Comparison of ENCODE assay signal across 8 mouse cellular contexts in the genomic region with DNA sequence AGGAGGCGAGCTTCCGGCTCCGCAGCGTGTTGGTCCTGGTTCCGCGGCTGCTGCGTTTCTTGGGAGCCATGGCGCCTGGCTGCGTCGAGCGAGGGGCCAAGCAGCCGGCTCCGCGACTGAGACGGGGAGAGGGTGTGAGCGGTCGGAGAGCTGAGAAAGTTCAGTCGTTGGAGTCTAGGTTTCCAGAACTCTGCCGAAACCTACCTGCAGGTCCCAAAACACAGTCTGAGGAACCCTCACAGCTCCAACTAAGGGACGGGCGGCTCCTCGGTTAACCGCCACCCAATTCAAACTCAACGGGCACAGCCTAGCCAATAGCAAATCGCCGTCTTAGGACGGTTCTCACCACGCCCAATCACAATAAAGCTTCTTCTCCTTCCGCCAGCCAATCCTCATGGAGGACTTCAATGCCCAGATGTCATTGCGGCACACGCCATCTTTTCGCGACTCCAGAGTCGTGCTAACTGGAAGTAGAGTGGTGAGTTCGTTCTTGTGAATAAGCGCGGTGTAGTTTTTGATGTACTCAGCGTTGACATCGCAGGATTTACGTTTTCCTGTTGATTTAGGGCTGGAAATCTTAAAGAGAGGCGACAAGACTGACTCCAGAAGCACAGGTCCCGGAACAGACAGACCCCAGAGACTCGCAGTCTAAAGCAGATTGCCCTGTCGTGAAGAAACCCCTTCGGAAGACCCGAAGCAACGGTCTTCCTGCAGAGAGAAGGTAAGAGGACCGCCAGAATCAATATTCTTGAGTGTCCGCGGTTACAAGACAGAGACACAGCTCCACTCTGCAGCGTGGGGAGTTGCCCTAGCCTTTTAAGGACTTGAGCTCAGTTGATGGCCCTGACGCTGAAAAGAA. TPM values are rescaled to one million over a fixed set of nuclear protein-coding genes. Genes with fewer than 3 reads are reported as not detected.
A peak's percentile ranks its signal among the peaks of the same experiment; 100 is the strongest.
DNase-seq lines count a peak whose midpoint lies in the region; ATAC-seq and TF ChIP-seq lines count a peak whose summit lies in the region.

A gene (plus strand): TSS at position 436 of the 859 bp plus-strand sequence.

- TF ChIP-seq EP300 in liver, embryonic 14.5 days (IDR thresholded peaks at IDR 0.05; ENCODE audit: low read depth): peak; percentile 49
- peak; percentile 62 for TF ChIP-seq EP300 in stomach, postnatal 0 days (optimal IDR thresholded peaks at IDR 0.05)

- peak; percentile 100 for ATAC-seq in heart, embryonic 15.5 days (replicated peaks; ENCODE audit: insufficient number of reproducible peaks, insufficient read depth, low FRiP score, low read depth)
- peak; percentile 99 for ATAC-seq in liver, embryonic 14.5 days (ENCODE audit: insufficient read depth)
- ATAC-seq in neural tube, embryonic 11.5 days (ENCODE audit: insufficient read depth, low FRiP score, low TSS enrichment): peak; percentile 98
- ATAC-seq in stomach, postnatal 0 days (ENCODE audit: low FRiP score, low TSS enrichment): peak; percentile 99

- TF ChIP-seq CTCF in liver, embryonic 14.5 days (IDR thresholded peaks at IDR 0.05; ENCODE audit: low read depth): no peak
- no peak for TF ChIP-seq CTCF in stomach, postnatal 0 days (IDR thresholded peaks at IDR 0.05; ENCODE audit: low read depth)

- H3K27me3 ChIP-seq in forebrain, embryonic 10.5 days (ENCODE audit: poor library complexity, severe bottlenecking): no peaks in the 10 kb centered on the region
- H3K27me3 ChIP-seq in heart, embryonic 15.5 days: no peaks in the 10 kb centered on the region
- H3K27me3 ChIP-seq in liver, embryonic 14.5 days (ENCODE audit: control insufficient read depth, insufficient read depth, low read length): no peaks in the 10 kb centered on the region
- H3K27me3 ChIP-seq in neural tube, embryonic 11.5 days (ENCODE audit: control insufficient read depth, insufficient read depth, low read length): no peaks in the 10 kb centered on the region
- no peaks in the 10 kb centered on the region for H3K27me3 ChIP-seq in stomach, postnatal 0 days (ENCODE audit: control insufficient read depth, insufficient read depth, low read length)

- H3K9me3 ChIP-seq in forebrain, embryonic 10.5 days: no peaks in the 10 kb centered on the region
- H3K9me3 ChIP-seq in heart, embryonic 15.5 days (replicated peaks): no peaks in the 10 kb centered on the region
- no peaks in the 10 kb centered on the region for H3K9me3 ChIP-seq in liver, embryonic 14.5 days (ENCODE audit: control insufficient read depth, low read length)
- H3K9me3 ChIP-seq in neural tube, embryonic 11.5 days (ENCODE audit: control insufficient read depth, low read length): no peaks in the 10 kb centered on the region
- no peaks in the 10 kb centered on the region for H3K9me3 ChIP-seq in stomach, postnatal 0 days (ENCODE audit: control insufficient read depth, low read length)

- peak; percentile 89 to 94 for DNase-seq in CD8-positive naive resting alpha-beta T cell, adult 2 months (ENCODE audit: low read depth in 2 of 2, low spot score in 2 of 2)
- DNase-seq in c-Kit-positive CD71-negative TER-119-negative erythroid progenitor cells, embryonic 14.5 days (ENCODE audit: low read depth): peak; percentile 96
- peak; percentile 93 for DNase-seq in forebrain, embryonic 10.5 days (ENCODE audit: extremely low spot score, low spot score)
- DNase-seq in kidney, postnatal 25 days: peak; percentile 97
- peak; percentile 96 to 97 (median 96) for DNase-seq in liver, embryonic 14.5 days (ENCODE audit: low read depth in 3 of 3, low spot score in 3 of 3)
- DNase-seq in neural tube, embryonic 11.5 days (ENCODE audit: low spot score): peak; percentile 94
- peak; percentile 95 for DNase-seq in stomach, postnatal 0 days (ENCODE audit: low spot score)

- H3K27ac ChIP-seq in forebrain, embryonic 10.5 days: peak within 1 kb of the TSS; percentile 94
- peak within 1 kb of the TSS; percentile 53 for H3K27ac ChIP-seq in heart, embryonic 15.5 days
- H3K27ac ChIP-seq in liver, embryonic 14.5 days: peak within 1 kb of the TSS; percentile 58
- H3K27ac ChIP-seq in neural tube, embryonic 11.5 days (ENCODE audit: low read depth, low read length): no peak within 1 kb of the TSS
- H3K27ac ChIP-seq in stomach, postnatal 0 days (replicated peaks): no peak within 1 kb of the TSS

- peak within 1 kb of the TSS; percentile 93 for H3K4me3 ChIP-seq in forebrain, embryonic 10.5 days
- H3K4me3 ChIP-seq in heart, embryonic 15.5 days: peak within 1 kb of the TSS; percentile 73
- H3K4me3 ChIP-seq in liver, embryonic 14.5 days (ENCODE audit: insufficient read depth in 1 of 2, low read depth in 2 of 2, low read length in 2 of 2): peak within 1 kb of the TSS; percentile 88 to 98
- peak within 1 kb of the TSS; percentile 89 for H3K4me3 ChIP-seq in neural tube, embryonic 11.5 days (ENCODE audit: low read depth, low read length)
- peak within 1 kb of the TSS; percentile 89 for H3K4me3 ChIP-seq in stomach, postnatal 0 days (ENCODE audit: low read depth, low read length)

- peak within 1 kb of the TSS; percentile 74 for H3K4me2 ChIP-seq in heart, embryonic 15.5 days
- peak within 1 kb of the TSS; percentile 93 for H3K4me2 ChIP-seq in liver, embryonic 14.5 days (ENCODE audit: low read depth)
- H3K4me2 ChIP-seq in neural tube, embryonic 11.5 days (ENCODE audit: low read depth): peak within 1 kb of the TSS; percentile 71
- peak within 1 kb of the TSS; percentile 95 for H3K4me2 ChIP-seq in stomach, postnatal 0 days (replicated peaks; ENCODE audit: low read depth)

- peak within 1 kb of the TSS; percentile 79 for H3K9ac ChIP-seq in heart, embryonic 15.5 days
- H3K9ac ChIP-seq in liver, embryonic 14.5 days (replicated peaks): peak within 1 kb of the TSS; percentile 95
- peak within 1 kb of the TSS; percentile 81 for H3K9ac ChIP-seq in neural tube, embryonic 11.5 days (ENCODE audit: low read length)
- H3K9ac ChIP-seq in stomach, postnatal 0 days (ENCODE audit: low read length): peak within 1 kb of the TSS; percentile 76

- H3K36me3 ChIP-seq in forebrain, embryonic 10.5 days (replicated peaks): peaks cover 42% of the 10 kb centered on the region
- H3K36me3 ChIP-seq in heart, embryonic 15.5 days: peaks cover 8% of the 10 kb centered on the region; the same call in 1 of the 2 replicates
- H3K36me3 ChIP-seq in liver, embryonic 14.5 days (replicated peaks; ENCODE audit: control insufficient read depth, insufficient read depth, low read depth): peaks cover 7% of the 10 kb centered on the region
- H3K36me3 ChIP-seq in neural tube, embryonic 11.5 days (ENCODE audit: control insufficient read depth, insufficient read depth, low read length): no peaks in the 10 kb centered on the region; the same call in 1 of the 2 replicates
- peaks cover 3% of the 10 kb centered on the region; the same call in 1 of the 2 replicates for H3K36me3 ChIP-seq in stomach, postnatal 0 days (ENCODE audit: control insufficient read depth, insufficient read depth, low read length)

- H3K4me1 ChIP-seq in forebrain, embryonic 10.5 days: peaks cover 29% of the 10 kb centered on the region
- peaks cover 25% of the 10 kb centered on the region for H3K4me1 ChIP-seq in heart, embryonic 15.5 days (replicated peaks)
- peaks cover 7 to 8% of the 10 kb centered on the region in 2 experiments for H3K4me1 ChIP-seq in liver, embryonic 14.5 days (replicated peaks; ENCODE audit: control insufficient read depth in 2 of 2, insufficient read depth in 2 of 2, low read length in 1 of 2)
- H3K4me1 ChIP-seq in neural tube, embryonic 11.5 days (ENCODE audit: control insufficient read depth, insufficient read depth, low read length): peaks cover 11% of the 10 kb centered on the region
- peaks cover 6% of the 10 kb centered on the region; the same call in 1 of the 2 replicates for H3K4me1 ChIP-seq in stomach, postnatal 0 days (replicated peaks; ENCODE audit: control insufficient read depth, insufficient read depth)

- under 1% methylated on average over 52 of the region's 52 CpGs for WGBS in forebrain, embryonic 10.5 days
- under 1% methylated on average over 52 of the region's 52 CpGs for WGBS in heart, embryonic 15.5 days
- under 1% methylated on average over 52 of the region's 52 CpGs for WGBS in liver, embryonic 14.5 days (ENCODE audit: insufficient replicate concordance)
- WGBS in neural tube, embryonic 11.5 days: under 1% methylated on average over 52 of the region's 52 CpGs
- WGBS in stomach, postnatal 0 days: under 1% methylated on average over 52 of the region's 52 CpGs

RNA-seq across cellular contexts. Expression of the gene that starts here (rescaled TPM):
- polyA plus RNA-seq in forebrain, embryonic 10.5 days (2016; fragmentation: Nextera tagmentation; extraction: Ambion mirVana): 16.4 and 17.5 TPM in 2 replicates
- polyA plus RNA-seq in heart, embryonic 15.5 days (2015; fragmentation: Nextera tagmentation; extraction: Ambion mirVana): 8.2 and 9.7 TPM in 2 replicates
- 5.8 and 5.9 TPM in 2 replicates for polyA plus RNA-seq in liver, embryonic 14.5 days (2012; rRNA removed)
- polyA plus RNA-seq in liver, embryonic 14.5 days (2014; fragmentation: Nextera tagmentation; extraction: Ambion mirVana): 0.94 and 1.5 TPM in 2 replicates
- 4.9 and 6.5 TPM in 2 replicates for polyA plus RNA-seq in neural tube, embryonic 11.5 days (2014; fragmentation: Nextera tagmentation; extraction: Ambion mirVana)
- 6.1 and 6.9 TPM in 2 replicates for polyA plus RNA-seq in stomach, postnatal 0 days (2015; fragmentation: Nextera tagmentation; extraction: Ambion mirVana)

Comparison
In these comparisons a context has a peak if more than half of its experiments do, and no peak if none do; other contexts are left out.
1. H3K27ac ChIP-seq: peak in forebrain, embryonic 10.5 days (single experiment), heart, embryonic 15.5 days (single experiment) and liver, embryonic 14.5 days (single experiment); none in neural tube, embryonic 11.5 days (single experiment) and stomach, postnatal 0 days (single experiment).
2. Peak in every context shown above with its lines, with median percentiles within 50 percentile points of each other: DNase-seq, H3K4me3 ChIP-seq, ATAC-seq, H3K4me2 ChIP-seq and H3K9ac ChIP-seq.